Mouse (Mus musculus): ENCODE results near the gene Slc27a2. TPM values are rescaled to one million over a fixed set of nuclear protein-coding genes. Genes with fewer than 3 reads are reported as not detected.
A peak's percentile ranks its signal among the peaks of the same experiment; 100 is the strongest.
"Not testable (repeated sequence)": the region's sequence is repeated elsewhere in the genome, so short reads cannot be mapped to it uniquely, and the experiment has no call there.

Gene Slc27a2
- polyA plus RNA-seq (2015; fragmentation: Nextera tagmentation; extraction: Ambion mirVana), result 0.79 and 2.5 TPM in 2 replicates

GRCm38 (mm10) chr2:126552357-126553290 lies at the start of gene Slc27a2:
Gene Slc27a2, plus strand, starts transcription at chr2:126552407.
- peak within 1 kb of the TSS; percentile 98 for H3K4me2 ChIP-seq
- peak within 1 kb of the TSS; percentile 64 for H3K4me3 ChIP-seq
- WGBS, result 3% methylated on average over 60 of the region's 61 CpGs
- H3K4me1 ChIP-seq, result peaks cover 13% of the 10 kb centered on the region
- peak within 1 kb of the TSS; percentile 78 for H3K9ac ChIP-seq
- H3K27me3 ChIP-seq (replicated peaks), result peaks cover 71% of the 10 kb centered on the region
- ATAC-seq (ENCODE audit: extremely low read depth, insufficient number of reproducible peaks, low FRiP score, low TSS enrichment), result 0 out of 2 replicates have a peak, but pooled peaks have one; percentile 46
- no peaks in the 10 kb centered on the region for H3K9me3 ChIP-seq
- H3K36me3 ChIP-seq, result no peaks in the 10 kb centered on the region
- no peak within 1 kb of the TSS for H3K27ac ChIP-seq (replicated peaks)

GRCm38 (mm10) chr2:126505156-126505555 lies 47.1 kb upstream of the Slc27a2 start:
- H3K4me1 ChIP-seq, result no peaks in the 10 kb centered on the region
- no peak overlapping the region for H3K4me3 ChIP-seq
- no peaks in the 10 kb centered on the region for H3K27me3 ChIP-seq (replicated peaks)
- no peak for ATAC-seq (ENCODE audit: extremely low read depth, insufficient number of reproducible peaks, low FRiP score, low TSS enrichment)
- 79% methylated on average over 1 of the region's 1 CpGs for WGBS
- no peak overlapping the region for H3K4me2 ChIP-seq
- H3K27ac ChIP-seq (replicated peaks), result no peak overlapping the region
- H3K36me3 ChIP-seq, result no peaks in the 10 kb centered on the region
- H3K9ac ChIP-seq, result no peak overlapping the region
- no peaks in the 10 kb centered on the region for H3K9me3 ChIP-seq

- Histone ChIP-seq H3K4me2 (no peak overlapping the region), H3K4me1 (no peaks in the 10 kb centered on the region), H3K4me3 (no peak overlapping the region), H3K9ac (no peak overlapping the region), H3K27ac (replicated peaks) (no peak overlapping the region), H3K36me3 (no peaks in the 10 kb centered on the region), H3K27me3 (replicated peaks) (no peaks in the 10 kb centered on the region), H3K9me3 (no peaks in the 10 kb centered on the region)
- no peak for ATAC-seq (ENCODE audit: extremely low read depth, insufficient number of reproducible peaks, low FRiP score, low TSS enrichment)
- WGBS, result 87% methylated on average over 5 of the region's 5 CpGs
Measured at GRCm38 (mm10) chr2:126507477-126507876, 44.7 kb upstream of the Slc27a2 start.

- Histone ChIP-seq H3K9ac (no peak overlapping the region), H3K4me1 (no peaks in the 10 kb centered on the region), H3K27ac (replicated peaks) (no peak overlapping the region), H3K36me3 (no peaks in the 10 kb centered on the region), H3K9me3 (no peaks in the 10 kb centered on the region), H3K27me3 (replicated peaks) (no peaks in the 10 kb centered on the region), H3K4me3 (no peak overlapping the region), H3K4me2 (no peak overlapping the region)
- no peak for ATAC-seq (ENCODE audit: extremely low read depth, insufficient number of reproducible peaks, low FRiP score, low TSS enrichment)
- WGBS, result 49% methylated on average over 1 of the region's 1 CpGs
Measured at GRCm38 (mm10) chr2:126508228-126508627, 44.0 kb upstream of the Slc27a2 start.

GRCm38 (mm10) chr2:126515069-126515826 lies 37.0 kb upstream of the Slc27a2 start:
- Histone ChIP-seq H3K27me3 (replicated peaks) (no peaks in the 10 kb centered on the region), H3K4me3 (no peak overlapping the region), H3K27ac (replicated peaks) (no peak overlapping the region), H3K4me1 (peaks cover 7% of the 10 kb centered on the region), H3K9me3 (no peaks in the 10 kb centered on the region), H3K36me3 (no peaks in the 10 kb centered on the region), H3K9ac (no peak overlapping the region), H3K4me2 (no peak overlapping the region)
- no peak for ATAC-seq (ENCODE audit: extremely low read depth, insufficient number of reproducible peaks, low FRiP score, low TSS enrichment)
- WGBS, result 64% methylated on average over 6 of the region's 6 CpGs

- no peaks in the 10 kb centered on the region for H3K27me3 ChIP-seq (replicated peaks)
- no peak for ATAC-seq (ENCODE audit: extremely low read depth, insufficient number of reproducible peaks, low FRiP score, low TSS enrichment)
- no peak overlapping the region for H3K27ac ChIP-seq (replicated peaks)
- H3K4me2 ChIP-seq, result no peak overlapping the region
- no peaks in the 10 kb centered on the region for H3K36me3 ChIP-seq
- H3K9me3 ChIP-seq, result no peaks in the 10 kb centered on the region
- H3K9ac ChIP-seq, result no peak overlapping the region
- no peak overlapping the region for H3K4me3 ChIP-seq
- 51% methylated on average over 11 of the region's 11 CpGs for WGBS
- H3K4me1 ChIP-seq, result peaks cover 7% of the 10 kb centered on the region
Measured at GRCm38 (mm10) chr2:126519872-126520581, 32.2 kb upstream of the Slc27a2 start.

GRCm38 (mm10) chr2:126520828-126521227 lies 31.4 kb upstream of the Slc27a2 start:
- H3K27ac ChIP-seq (replicated peaks), result no peak overlapping the region
- no peak overlapping the region for H3K4me2 ChIP-seq
- ATAC-seq (ENCODE audit: extremely low read depth, insufficient number of reproducible peaks, low FRiP score, low TSS enrichment), result no peak
- WGBS, result 15% methylated on average over 7 of the region's 7 CpGs
- H3K4me3 ChIP-seq, result no peak overlapping the region
- no peak overlapping the region for H3K9ac ChIP-seq
- peaks cover 7% of the 10 kb centered on the region for H3K4me1 ChIP-seq
- no peaks in the 10 kb centered on the region for H3K27me3 ChIP-seq (replicated peaks)
- H3K9me3 ChIP-seq, result no peaks in the 10 kb centered on the region
- no peaks in the 10 kb centered on the region for H3K36me3 ChIP-seq

GRCm38 (mm10) chr2:126521471-126521870 lies 30.7 kb upstream of the Slc27a2 start:
- peaks cover 7% of the 10 kb centered on the region for H3K4me1 ChIP-seq
- H3K9ac ChIP-seq, result no peak overlapping the region
- H3K4me3 ChIP-seq, result no peak overlapping the region
- ATAC-seq (ENCODE audit: extremely low read depth, insufficient number of reproducible peaks, low FRiP score, low TSS enrichment), result no peak
- no peaks in the 10 kb centered on the region for H3K9me3 ChIP-seq
- H3K36me3 ChIP-seq, result no peaks in the 10 kb centered on the region
- H3K27ac ChIP-seq (replicated peaks), result no peak overlapping the region
- WGBS, result 64% methylated on average over 10 of the region's 10 CpGs
- H3K27me3 ChIP-seq (replicated peaks), result no peaks in the 10 kb centered on the region
- no peak overlapping the region for H3K4me2 ChIP-seq

GRCm38 (mm10) chr2:126522056-126522455 lies 30.2 kb upstream of the Slc27a2 start:
- H3K4me3 ChIP-seq, result no peak overlapping the region
- H3K4me1 ChIP-seq, result peaks cover 7% of the 10 kb centered on the region
- H3K27me3 ChIP-seq (replicated peaks), result no peaks in the 10 kb centered on the region
- no peaks in the 10 kb centered on the region for H3K9me3 ChIP-seq
- H3K9ac ChIP-seq, result no peak overlapping the region
- no peak for ATAC-seq (ENCODE audit: extremely low read depth, insufficient number of reproducible peaks, low FRiP score, low TSS enrichment)
- WGBS, result 69% methylated on average over 8 of the region's 8 CpGs
- H3K36me3 ChIP-seq, result no peaks in the 10 kb centered on the region
- H3K4me2 ChIP-seq, result no peak overlapping the region
- no peak overlapping the region for H3K27ac ChIP-seq (replicated peaks)

GRCm38 (mm10) chr2:126523101-126523745 lies 29.0 kb upstream of the Slc27a2 start:
- not testable (repeated sequence) for H3K4me1 ChIP-seq; H3K4me2 ChIP-seq; H3K9me3 ChIP-seq; H3K9ac ChIP-seq; ATAC-seq (ENCODE audit: extremely low read depth, insufficient number of reproducible peaks, low FRiP score, low TSS enrichment); H3K27me3 ChIP-seq (replicated peaks); H3K4me3 ChIP-seq; H3K36me3 ChIP-seq; H3K27ac ChIP-seq (replicated peaks)
- WGBS, result 56% methylated on average over 5 of the region's 5 CpGs

GRCm38 (mm10) chr2:126524271-126524670 lies 27.9 kb upstream of the Slc27a2 start:
- no peak overlapping the region for H3K27ac ChIP-seq (replicated peaks)
- no peak overlapping the region for H3K4me2 ChIP-seq
- H3K4me1 ChIP-seq, result peaks cover 7% of the 10 kb centered on the region
- no peak for ATAC-seq (ENCODE audit: extremely low read depth, insufficient number of reproducible peaks, low FRiP score, low TSS enrichment)
- H3K27me3 ChIP-seq (replicated peaks), result no peaks in the 10 kb centered on the region
- no peak overlapping the region for H3K9ac ChIP-seq
- H3K4me3 ChIP-seq, result no peak overlapping the region
- WGBS, result 70% methylated on average over 2 of the region's 2 CpGs
- H3K9me3 ChIP-seq, result no peaks in the 10 kb centered on the region
- no peaks in the 10 kb centered on the region for H3K36me3 ChIP-seq

Measured in heart, embryonic 13.5 days (tissue).